Mouse (Mus musculus) frontal cortex, adult (tissue): ENCODE results near the gene Cpsf3.

ENCODE experiments used
- ATAC-seq: cut with Nextera tagmentation; 2 replicates; pipeline ENCODE4 v1.9.2; 2017; ENCODE audit warnings: mild to moderate bottlenecking, moderate library complexity, mixed read lengths; ENCODE audit not compliant: low TSS enrichment

Cpsf3 gene

DNA sequence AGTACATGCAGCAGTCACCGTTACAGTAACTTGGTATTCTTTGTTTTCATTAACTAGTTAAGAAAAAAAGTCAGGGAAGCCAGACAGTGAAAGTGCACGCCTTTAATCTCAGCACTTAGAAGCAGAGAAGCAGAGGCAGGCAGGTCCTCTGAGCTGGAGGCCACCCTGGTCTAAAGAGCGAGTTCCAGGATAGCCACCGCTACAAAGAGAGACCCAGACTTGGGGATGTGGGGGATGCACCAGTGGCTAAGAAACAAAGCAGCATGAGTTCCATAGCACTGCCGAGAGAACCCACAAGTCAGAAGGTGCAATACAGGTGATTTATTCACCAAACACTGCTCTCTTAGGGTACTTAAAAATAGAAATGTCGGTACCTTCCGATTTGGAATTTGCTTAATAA lies 47.8 kb downstream of the Cpsf3 start:
- ATAC-seq: no peak

DNA sequence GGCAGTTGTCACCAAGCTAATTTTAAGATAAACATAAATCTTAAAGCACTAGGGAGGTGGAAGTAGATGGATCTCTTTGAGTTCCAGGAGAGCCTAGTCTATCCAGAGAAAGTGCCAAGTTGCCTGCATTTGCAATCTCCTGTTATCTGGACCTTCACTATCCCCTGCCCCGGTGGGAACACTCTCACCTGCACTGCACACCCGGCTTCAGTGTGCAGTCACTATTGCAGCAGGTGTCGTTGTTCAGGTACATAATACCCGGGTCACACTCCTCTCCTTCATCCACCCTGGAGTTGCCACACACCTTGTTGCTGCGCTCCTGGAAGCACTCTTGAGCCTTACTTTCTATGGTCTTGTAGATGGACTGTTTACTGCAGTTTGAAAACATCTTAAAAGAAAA lies 48.6 kb downstream of the Cpsf3 start:
- no peak for ATAC-seq

DNA sequence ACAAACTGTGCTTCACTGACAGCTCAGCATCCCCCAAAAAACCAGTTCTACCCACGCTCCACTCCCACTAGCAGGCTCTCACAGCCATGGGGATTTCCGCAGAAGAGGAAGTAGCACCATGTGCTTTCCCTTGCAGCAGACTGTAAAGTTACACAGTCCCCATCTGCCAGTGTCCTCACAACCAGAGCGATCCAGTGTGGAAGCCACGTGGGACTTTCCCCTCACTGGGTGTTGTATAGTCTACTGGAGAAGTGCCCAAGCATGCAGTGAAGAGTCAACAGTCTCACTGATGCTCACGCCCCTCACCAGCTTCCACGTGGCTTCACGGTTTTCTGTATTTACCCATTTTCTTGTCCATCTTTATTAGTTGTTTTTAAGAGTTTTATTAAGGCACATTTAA lies 50.7 kb downstream of the Cpsf3 start:
- peak; percentile 89 for ATAC-seq

DNA sequence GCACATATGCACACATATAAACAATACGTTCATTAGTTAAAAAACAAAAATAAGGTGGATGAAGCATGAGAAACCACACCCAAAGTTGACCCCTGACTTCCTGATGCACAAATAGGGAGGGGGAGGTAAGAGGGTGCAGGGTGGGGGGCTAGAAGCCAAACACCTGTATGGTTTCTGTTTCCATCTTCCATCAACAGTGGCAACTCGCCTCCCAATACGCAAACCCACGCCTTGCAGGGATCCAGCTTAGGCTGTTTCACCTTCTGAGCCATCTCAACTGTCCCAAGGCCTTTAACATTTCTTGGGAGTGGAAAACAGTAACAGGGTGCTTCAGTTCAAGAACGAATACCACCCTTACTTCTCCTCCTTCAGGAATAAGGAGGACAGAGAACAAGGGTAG lies 52.0 kb downstream of the Cpsf3 start:
- no peak for ATAC-seq

DNA sequence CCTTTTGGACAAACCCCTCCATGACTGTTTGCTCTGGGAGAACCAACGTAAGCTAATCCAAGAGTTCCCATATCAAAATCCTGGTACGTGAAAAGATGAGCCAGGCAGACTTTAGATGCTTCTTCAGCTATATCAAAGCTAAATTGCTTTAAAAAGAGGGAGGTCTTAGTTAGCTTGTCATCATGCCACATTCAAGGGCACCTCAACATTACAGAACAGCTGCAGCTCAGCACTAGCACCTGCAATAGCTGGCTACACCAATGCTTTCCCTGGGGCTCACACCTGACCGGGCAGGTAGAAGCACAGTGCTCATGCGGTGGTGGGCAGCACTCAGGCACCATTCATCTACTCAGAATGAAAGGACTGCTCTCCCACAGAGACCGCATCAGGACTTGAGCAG lies 55.5 kb downstream of the Cpsf3 start:
- no peak for ATAC-seq

DNA sequence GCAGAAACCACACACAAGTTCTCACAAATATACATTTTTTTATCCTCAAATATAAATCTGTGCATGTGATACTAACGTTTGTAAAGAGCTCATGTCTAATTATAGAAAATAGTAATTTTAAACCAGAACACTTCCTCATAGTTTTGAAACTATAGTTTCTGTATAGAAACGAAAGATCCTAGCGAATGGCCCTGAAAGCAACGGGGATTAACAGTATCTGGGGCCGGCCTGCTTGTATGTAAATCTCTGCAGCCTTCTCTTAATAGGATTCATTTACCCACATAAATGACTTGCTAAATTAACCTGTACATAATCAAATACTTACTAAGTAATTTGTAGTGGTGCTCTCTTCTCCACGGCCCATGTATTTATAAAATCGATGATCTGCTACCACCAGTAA lies 61.8 kb downstream of the Cpsf3 start:
- ATAC-seq: no peak

DNA sequence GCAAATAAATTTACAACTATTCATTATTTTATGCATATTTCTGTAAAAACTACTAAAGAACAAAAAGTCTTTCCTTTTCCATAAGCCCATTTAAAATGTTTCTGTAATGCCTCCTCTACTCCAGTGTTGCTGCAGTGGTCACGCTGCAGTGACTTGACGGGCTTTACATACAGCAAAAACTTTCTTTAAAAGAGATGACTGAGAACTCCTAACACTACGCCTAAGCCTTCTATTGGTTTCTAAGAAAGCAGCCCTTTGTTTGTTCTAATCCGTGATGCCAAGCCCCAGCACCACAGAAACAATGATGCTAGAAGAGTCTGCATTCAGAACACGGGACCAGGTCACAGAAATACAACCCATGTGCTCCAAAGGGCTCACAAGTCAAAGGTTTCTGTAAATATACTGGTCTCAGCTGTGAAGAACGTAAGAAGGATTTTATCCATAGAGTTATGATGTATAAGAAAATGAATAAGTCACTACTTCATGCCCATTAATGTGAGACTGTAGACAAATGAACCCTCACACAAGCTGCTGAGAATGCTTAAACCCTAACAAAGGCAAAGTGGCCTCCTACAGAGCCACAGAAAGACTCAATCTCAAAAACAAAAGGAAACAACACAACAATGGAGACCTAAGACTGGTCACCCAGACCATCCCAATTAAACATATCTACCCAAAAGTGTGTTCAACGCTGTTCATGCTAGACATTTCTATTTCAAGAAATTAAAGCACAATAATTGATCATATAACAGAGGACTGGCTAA lies 65.1 kb downstream of the Cpsf3 start:
- ATAC-seq: no peak

DNA sequence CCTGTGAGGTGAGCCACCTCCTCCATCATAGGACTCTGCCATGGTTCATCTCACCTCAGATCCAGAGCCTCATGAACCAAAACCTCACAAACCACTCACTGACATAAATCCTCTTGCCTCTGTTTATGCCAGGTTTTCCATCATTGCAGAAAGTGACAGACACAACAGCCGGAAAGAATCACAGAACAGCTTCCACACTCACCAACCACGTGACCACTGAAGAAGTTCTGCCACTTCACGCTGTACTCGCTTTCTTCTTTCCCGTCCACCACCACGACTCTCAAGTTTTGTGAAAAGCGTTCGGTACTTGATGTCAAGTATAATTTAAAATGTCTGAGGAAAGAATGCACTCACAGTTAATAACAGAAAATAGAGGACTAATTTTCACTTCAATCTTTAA lies 68.5 kb downstream of the Cpsf3 start:
- no peak for ATAC-seq

DNA sequence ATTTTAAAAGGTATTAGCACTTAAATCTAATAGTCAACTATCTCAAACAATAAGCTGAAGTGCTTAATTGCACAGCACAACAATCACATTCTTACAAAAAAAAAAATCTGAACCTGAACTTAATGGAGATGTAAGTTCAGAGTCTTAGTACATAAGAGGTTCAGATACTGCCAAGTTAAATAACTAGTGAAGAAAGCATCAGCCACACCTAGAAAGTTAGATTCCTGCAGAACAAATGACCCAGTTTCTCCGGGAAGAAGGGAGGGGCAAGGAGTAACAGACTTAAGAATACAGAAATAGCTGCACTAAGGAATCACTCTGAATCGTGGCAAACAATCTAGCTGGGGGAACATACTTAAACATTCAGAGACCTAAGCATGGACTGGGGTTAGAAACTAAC lies 77.5 kb downstream of the Cpsf3 start:
- no peak for ATAC-seq

DNA sequence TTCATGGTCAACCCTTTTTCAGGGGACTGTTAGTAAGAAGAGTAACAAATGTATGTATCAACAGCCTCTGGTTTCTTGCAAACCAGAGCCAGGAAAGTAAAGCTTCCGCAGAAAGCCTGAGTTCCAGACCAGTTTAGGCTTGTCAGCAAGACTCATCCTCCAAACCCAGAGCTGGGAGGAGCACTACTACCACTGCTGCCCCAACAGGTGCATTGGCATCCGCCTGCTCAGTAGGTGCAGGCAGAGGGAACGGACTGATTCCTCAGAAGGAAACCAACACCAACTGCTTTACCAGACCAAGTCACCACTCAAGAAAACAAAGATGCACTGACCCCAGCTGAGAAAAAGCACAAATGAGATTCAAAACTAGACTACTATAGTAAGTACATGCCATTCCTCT lies 78.0 kb downstream of the Cpsf3 start:
- ATAC-seq: no peak
